Mouse (Mus musculus) heart, postnatal 0 days (tissue): ENCODE measurements around the gene Timeless.

ENCODE experiments used
- CTCF ChIP-seq: IDR thresholded peaks from 2 replicates; pipeline ENCODE4 v1.5.1; 2016; ENCODE audit warnings: antibody characterized with exemption, control low read depth, low read depth
- EP300 ChIP-seq: IDR thresholded peaks from 2 replicates; pipeline ENCODE4 v1.6.1; 2016; ENCODE audit warnings: antibody characterized with exemption, low read depth

DNA sequence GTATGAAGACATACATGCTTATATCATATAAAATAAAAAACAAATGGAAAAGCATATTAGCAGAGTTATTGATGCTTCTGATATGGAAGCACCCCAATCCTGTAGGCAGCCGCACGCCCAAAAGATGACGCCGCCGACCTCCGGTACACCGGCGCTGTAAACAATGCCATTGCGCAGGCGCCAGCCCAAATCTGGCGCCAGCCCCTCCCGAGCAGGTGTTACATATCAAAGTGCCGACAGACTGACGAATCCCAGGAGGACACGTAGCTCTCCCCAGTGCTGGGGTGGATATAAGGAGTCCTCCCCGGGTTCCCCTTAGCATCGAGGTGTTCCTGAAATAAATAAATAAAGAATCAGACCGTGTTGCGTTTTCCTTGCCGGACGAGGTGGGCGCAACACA, 30.4 kb downstream of the Timeless start:
- TF ChIP-seq CTCF (no peak), EP300 (no peak)
